Mouse (Mus musculus): ENCODE data around the gene Cdc5l.

- TF ChIP-seq CTCF (conservative IDR thresholded peaks at IDR 0.05 in 1 of 2, IDR thresholded peaks at IDR 0.05 in 1 of 2; ENCODE audit: low read depth in 2 of 2, low read length in 2 of 2) = peak in 1 of 2 experiments; percentile 30; a peak in 1 of 4 replicates
- TF ChIP-seq EP300 (IDR thresholded peaks at IDR 0.05; ENCODE audit: low read length) = no peak
- no peak for TF ChIP-seq RCOR1 (conservative IDR thresholded peaks at IDR 0.05; ENCODE audit: low read depth, low read length)
- TF ChIP-seq CHD2 (IDR thresholded peaks at IDR 0.05; ENCODE audit: low read length) = no peak
- no peak for TF ChIP-seq E2F4 (IDR thresholded peaks at IDR 0.05; ENCODE audit: insufficient replicate concordance, low read depth, low read length)
- TF ChIP-seq POLR2A (IDR thresholded peaks at IDR 0.05; ENCODE audit: low read depth, low read length) = no peak
- TF ChIP-seq CHD1 (IDR thresholded peaks at IDR 0.05; ENCODE audit: low read depth, low read length) = no peak
- TF ChIP-seq ZKSCAN1 (IDR thresholded peaks at IDR 0.05; ENCODE audit: borderline replicate concordance, low read depth, low read length) = no peak
Observed at GRCm38 (mm10) chr17:45397541-45397940, 36.0 kb downstream of the Cdc5l start.

All from CH12.LX (cell line).